Mouse (Mus musculus) neural tube, embryonic 13.5 days (tissue): Measurements from ENCODE around the gene Aifm2. TPM values are rescaled to one million over a fixed set of nuclear protein-coding genes. Genes with fewer than 3 reads are reported as not detected.

Source experiments
- ATAC-seq: fragments of 200-750 bp; cut with Nextera tagmentation; 2 replicates; pipeline ENCODE4 v1.8.0; 2017; ENCODE audit warnings: low read depth, mild to moderate bottlenecking, moderate TSS enrichment, moderate library complexity
- H3K27ac ChIP-seq: fragments of 300-500 bp; sonication (generic); replicated peaks from 2 replicates; pipeline ENCODE4 v1.5.1; 2015; ENCODE audit warnings: moderate library complexity, mild to moderate bottlenecking, inconsistent platforms
- H3K27me3 ChIP-seq: fragments of 300-500 bp; sonication (generic); 2 replicates; pipeline ENCODE4 v1.6.1; 2015; ENCODE audit warnings: mild to moderate bottlenecking, inconsistent platforms
- H3K36me3 ChIP-seq: fragments of 300-500 bp; sonication (generic); 2 replicates; pipeline ENCODE4 v1.6.1; 2015; ENCODE audit warnings: mild to moderate bottlenecking, inconsistent platforms
- H3K4me1 ChIP-seq: fragments of 300-500 bp; sonication (generic); replicated peaks from 2 replicates; pipeline ENCODE4 v1.6.1; 2015; ENCODE audit warnings: inconsistent platforms
- H3K4me2 ChIP-seq: fragments of 300-500 bp; sonication (generic); 2 replicates; pipeline ENCODE4 v1.6.1; 2015; ENCODE audit warnings: inconsistent platforms, mild to moderate bottlenecking, moderate library complexity
- H3K4me3 ChIP-seq: fragments of 300-500 bp; sonication (generic); 2 replicates; pipeline ENCODE4 v1.5.1; 2015; ENCODE audit warnings: mild to moderate bottlenecking, inconsistent platforms
- H3K9ac ChIP-seq: fragments of 300-500 bp; sonication (generic); 2 replicates; pipeline ENCODE4 v1.6.1; 2015; ENCODE audit warnings: moderate library complexity, mild to moderate bottlenecking, inconsistent platforms
- H3K9me3 ChIP-seq: fragments of 300-500 bp; sonication (generic); 2 replicates; pipeline ENCODE4 v1.6.1; 2016; ENCODE audit warnings: inconsistent platforms
- WGBS: fragments of 180-500 bp; shearing (Covaris S2); methylation state at CpG from one replicate; pipeline ENCODE4 v1.1.7; 2015; 5-methylcytosine and 5-hydroxymethylcytosine counted together
- polyA plus RNA-seq: library from polyadenylated mRNA; unstranded; fragments of >200 nt; fragmentation: Nextera tagmentation; extraction: Ambion mirVana; gene quantifications from 2 replicates; pipeline ENCODE4 v1.2.1, GENCODE M21; 2015

The Aifm2 gene
- polyA plus RNA-seq, 1 experiment from 2014 or later = 10.7 TPM

- Histone ChIP-seq H3K27me3 (no peaks in the 10 kb centered on the region), H3K9me3 (no peaks in the 10 kb centered on the region), H3K9ac (peak overlapping the region; percentile 78), H3K36me3 (peaks cover 52% of the 10 kb centered on the region), H3K27ac (peak overlapping the region; percentile 34), H3K4me3 (peak overlapping the region; percentile 85), H3K4me2 (peak overlapping the region; percentile 100), H3K4me1 (peaks cover 31% of the 10 kb centered on the region)
- peak; percentile 47 for ATAC-seq
- under 1% methylated on average over 111 of the region's 111 CpGs for WGBS
Measured at GRCm38 (mm10) chr10:61695703-61696559, 19.1 kb upstream of the Aifm2 start.

GRCm38 (mm10) chr10:61696560-61696823, 18.6 kb upstream of the Aifm2 start:
- H3K27me3 ChIP-seq = no peaks in the 10 kb centered on the region
- H3K4me1 ChIP-seq = peaks cover 31% of the 10 kb centered on the region
- H3K27ac ChIP-seq = no peak overlapping the region
- no peak for ATAC-seq
- no peaks in the 10 kb centered on the region for H3K9me3 ChIP-seq
- H3K9ac ChIP-seq = peak overlapping the region; percentile 78
- H3K4me2 ChIP-seq = peak overlapping the region; percentile 100
- H3K36me3 ChIP-seq = peaks cover 50% of the 10 kb centered on the region
- WGBS = 13% methylated on average over 19 of the region's 19 CpGs
- H3K4me3 ChIP-seq = peak overlapping the region; percentile 85

GRCm38 (mm10) chr10:61697028-61697427, 18.0 kb upstream of the Aifm2 start:
- Histone ChIP-seq H3K9me3 (no peaks in the 10 kb centered on the region), H3K27ac (no peak overlapping the region), H3K36me3 (peaks cover 50% of the 10 kb centered on the region), H3K4me3 (peak overlapping the region; percentile 85), H3K4me1 (peaks cover 31% of the 10 kb centered on the region), H3K9ac (peak overlapping the region; percentile 78), H3K27me3 (no peaks in the 10 kb centered on the region), H3K4me2 (peak overlapping the region; percentile 100)
- 93% methylated on average over 2 of the region's 2 CpGs for WGBS
- no peak for ATAC-seq

GRCm38 (mm10) chr10:61704663-61705062, 10.4 kb upstream of the Aifm2 start:
- H3K27ac ChIP-seq = no peak overlapping the region
- WGBS = 82% methylated on average over 4 of the region's 4 CpGs
- H3K4me3 ChIP-seq = no peak overlapping the region
- no peaks in the 10 kb centered on the region for H3K9me3 ChIP-seq
- peaks cover 31% of the 10 kb centered on the region for H3K36me3 ChIP-seq
- no peaks in the 10 kb centered on the region for H3K27me3 ChIP-seq
- H3K4me2 ChIP-seq = no peak overlapping the region
- H3K9ac ChIP-seq = no peak overlapping the region
- ATAC-seq = no peak
- no peaks in the 10 kb centered on the region for H3K4me1 ChIP-seq

GRCm38 (mm10) chr10:61706412-61707375, 8.4 kb upstream of the Aifm2 start:
- Histone ChIP-seq H3K4me2 (no peak overlapping the region), H3K4me1 (no peaks in the 10 kb centered on the region), H3K9me3 (no peaks in the 10 kb centered on the region), H3K4me3 (no peak overlapping the region), H3K36me3 (peaks cover 25% of the 10 kb centered on the region), H3K27me3 (no peaks in the 10 kb centered on the region), H3K27ac (no peak overlapping the region), H3K9ac (no peak overlapping the region)
- 80% methylated on average over 6 of the region's 6 CpGs for WGBS
- ATAC-seq = no peak

- Histone ChIP-seq H3K4me3 (no peak overlapping the region), H3K27ac (no peak overlapping the region), H3K4me1 (peaks cover 11% of the 10 kb centered on the region), H3K27me3 (peaks cover 19% of the 10 kb centered on the region; the same call in 1 of the 2 replicates), H3K36me3 (no peaks in the 10 kb centered on the region), H3K4me2 (no peak overlapping the region), H3K9me3 (no peaks in the 10 kb centered on the region), H3K9ac (no peak overlapping the region)
- WGBS = 76% methylated on average over 3 of the region's 3 CpGs
- ATAC-seq = no peak
Measured at GRCm38 (mm10) chr10:61713601-61714000, 1.5 kb upstream of the Aifm2 start.

GRCm38 (mm10) chr10:61714146-61714545, 917 bp upstream of the Aifm2 start:
- Histone ChIP-seq H3K36me3 (no peaks in the 10 kb centered on the region), H3K9me3 (no peaks in the 10 kb centered on the region), H3K4me1 (peaks cover 11% of the 10 kb centered on the region), H3K27me3 (peaks cover 19% of the 10 kb centered on the region; the same call in 1 of the 2 replicates), H3K4me3 (no peak overlapping the region), H3K9ac (no peak overlapping the region), H3K4me2 (no peak overlapping the region), H3K27ac (no peak overlapping the region)
- 94% methylated on average over 4 of the region's 4 CpGs for WGBS
- no peak for ATAC-seq

GRCm38 (mm10) chr10:61715462-61715837, 387 bp downstream of the Aifm2 start:
- H3K27ac ChIP-seq = no peak overlapping the region
- peak overlapping the region; percentile 51 for H3K4me3 ChIP-seq
- no peaks in the 10 kb centered on the region for H3K36me3 ChIP-seq
- ATAC-seq = peak; percentile 57; the same call in 1 of the 2 replicates
- no peaks in the 10 kb centered on the region for H3K9me3 ChIP-seq
- 3% methylated on average over 11 of the region's 11 CpGs for WGBS
- peaks cover 19% of the 10 kb centered on the region; the same call in 1 of the 2 replicates for H3K27me3 ChIP-seq
- peak overlapping the region; percentile 71 for H3K9ac ChIP-seq
- H3K4me1 ChIP-seq = peaks cover 11% of the 10 kb centered on the region
- H3K4me2 ChIP-seq = peak overlapping the region; percentile 84

- Histone ChIP-seq H3K9me3 (no peaks in the 10 kb centered on the region), H3K4me1 (peaks cover 11% of the 10 kb centered on the region), H3K4me2 (peak overlapping the region; percentile 84), H3K36me3 (no peaks in the 10 kb centered on the region), H3K27ac (no peak overlapping the region), H3K4me3 (peak overlapping the region; percentile 51), H3K27me3 (peaks cover 19% of the 10 kb centered on the region; the same call in 1 of the 2 replicates), H3K9ac (no peak overlapping the region)
- ATAC-seq = no peak
- 73% methylated on average over 7 of the region's 7 CpGs for WGBS
Measured at GRCm38 (mm10) chr10:61715996-61716864, 1.2 kb downstream of the Aifm2 start.

GRCm38 (mm10) chr10:61717406-61718296, 2.6 kb downstream of the Aifm2 start:
- WGBS = 91% methylated on average over 12 of the region's 12 CpGs
- ATAC-seq = no peak
- no peak overlapping the region for H3K4me3 ChIP-seq

GRCm38 (mm10) chr10:61720331-61720730, 5.3 kb downstream of the Aifm2 start:
- ATAC-seq = no peak
- no peak overlapping the region for H3K4me3 ChIP-seq
- WGBS = 89% methylated on average over 7 of the region's 7 CpGs

More at GRCm38 (mm10) chr10:61717406-61718296, 2.6 kb downstream of the Aifm2 start:
- Histone ChIP-seq H3K9me3 (no peaks in the 10 kb centered on the region), H3K4me2 (no peak overlapping the region), H3K36me3 (no peaks in the 10 kb centered on the region), H3K9ac (no peak overlapping the region), H3K27me3 (peaks cover 19% of the 10 kb centered on the region; the same call in 1 of the 2 replicates), H3K4me1 (peaks cover 11% of the 10 kb centered on the region), H3K27ac (no peak overlapping the region)

More at GRCm38 (mm10) chr10:61720331-61720730, 5.3 kb downstream of the Aifm2 start:
- no peak overlapping the region for H3K4me2 ChIP-seq
- H3K9me3 ChIP-seq = no peaks in the 10 kb centered on the region
- H3K36me3 ChIP-seq = no peaks in the 10 kb centered on the region
- H3K27ac ChIP-seq = no peak overlapping the region
- no peak overlapping the region for H3K9ac ChIP-seq
- peaks cover 7% of the 10 kb centered on the region for H3K4me1 ChIP-seq
- 0 out of 2 replicates have a peak, but pooled peaks cover 8% of the 10 kb centered on the region for H3K27me3 ChIP-seq
